Mouse (Mus musculus) stomach, embryonic 16.5 days (tissue): ENCODE results near the gene Fbxo33. TPM values are rescaled to one million over a fixed set of nuclear protein-coding genes. Genes with fewer than 3 reads are reported as not detected.

Experiments
- ATAC-seq: fragments of 200-750 bp; cut with Nextera tagmentation; 2 replicates; pipeline ENCODE4 v1.8.0; 2017; ENCODE audit warnings: moderate number of reproducible peaks, moderate TSS enrichment; ENCODE audit not compliant: insufficient read depth, low FRiP score
- H3K27ac ChIP-seq: fragments of 300-500 bp; sonication (generic); 2 replicates; pipeline ENCODE4 v1.5.1; 2014; ENCODE audit warnings: low read length
- H3K27me3 ChIP-seq: fragments of 300-500 bp; sonication (generic); 2 replicates; pipeline ENCODE4 v1.6.1; 2014; ENCODE audit warnings: low read length, control low read depth, mixed read lengths; ENCODE audit not compliant: control insufficient read depth, insufficient read depth
- H3K36me3 ChIP-seq: fragments of 300-500 bp; sonication (generic); 2 replicates; pipeline ENCODE4 v1.6.1; 2014; ENCODE audit warnings: low read length; ENCODE audit not compliant: control insufficient read depth, insufficient read depth
- H3K4me1 ChIP-seq: fragments of 300-500 bp; sonication (generic); 2 replicates; pipeline ENCODE4 v1.6.1; 2014; ENCODE audit warnings: low read length, control low read depth, mixed read lengths; ENCODE audit not compliant: control insufficient read depth, insufficient read depth
- H3K4me2 ChIP-seq: fragments of 300-500 bp; sonication (generic); 2 replicates; pipeline ENCODE4 v1.6.1; 2014; ENCODE audit warnings: low read depth, low read length, mixed read lengths
- H3K4me3 ChIP-seq: fragments of 300-500 bp; sonication (generic); replicated peaks from 2 replicates; pipeline ENCODE4 v1.5.1; 2014; ENCODE audit warnings: mild to moderate bottlenecking, low read length
- H3K9ac ChIP-seq: fragments of 300-500 bp; sonication (generic); 2 replicates; pipeline ENCODE4 v1.6.1; 2014; ENCODE audit warnings: low read length
- H3K9me3 ChIP-seq: fragments of 300-500 bp; sonication (generic); replicated peaks from 2 replicates; pipeline ENCODE4 v1.6.1; 2016; ENCODE audit warnings: low read length, control low read depth; ENCODE audit not compliant: control insufficient read depth
- WGBS: fragments of 180-500 bp; shearing (Covaris S2); extraction: QIAGEN DNeasy Blood & Tissue Kit; methylation state at CpG from one replicate; pipeline ENCODE4 v1.1.7; 2014; 5-methylcytosine and 5-hydroxymethylcytosine counted together
- microRNA-seq: library from miRNA; unstranded; fragments of <30 nt; microRNA quantifications from one replicate; pipeline ENCODE4, GENCODE M21; 2016
- polyA plus RNA-seq: library from polyadenylated mRNA; unstranded; fragments of >200 nt; fragmentation: Nextera tagmentation; extraction: Ambion mirVana; gene quantifications from 2 replicates; pipeline ENCODE4 v1.2.1, GENCODE M21; 2015

Gene Fbxo33
- polyA plus RNA-seq, 1 experiment from 2014 or later: 3.5 TPM

GRCm38 (mm10) chr12:59177814-59178213 is 41.7 kb downstream of the Fbxo33 start:
- Histone ChIP-seq H3K9me3 (no peaks in the 10 kb centered on the region), H3K27me3 (no peaks in the 10 kb centered on the region), H3K36me3 (peaks cover 21% of the 10 kb centered on the region), H3K9ac (no peak overlapping the region), H3K4me2 (no peak overlapping the region), H3K27ac (no peak overlapping the region), H3K4me1 (no peaks in the 10 kb centered on the region), H3K4me3 (no peak overlapping the region)
- 90% methylated on average over 3 of the region's 3 CpGs for WGBS
- ATAC-seq: no peak

GRCm38 (mm10) chr12:59169935-59170334 is 49.6 kb downstream of the Fbxo33 start:
- Histone ChIP-seq H3K9ac (no peak overlapping the region), H3K36me3 (peaks cover 15% of the 10 kb centered on the region), H3K4me1 (no peaks in the 10 kb centered on the region), H3K27ac (no peak overlapping the region), H3K27me3 (no peaks in the 10 kb centered on the region), H3K4me2 (no peak overlapping the region), H3K4me3 (no peak overlapping the region), H3K9me3 (no peaks in the 10 kb centered on the region)
- no peak for ATAC-seq
- 77% methylated on average over 4 of the region's 4 CpGs for WGBS

DNA sequence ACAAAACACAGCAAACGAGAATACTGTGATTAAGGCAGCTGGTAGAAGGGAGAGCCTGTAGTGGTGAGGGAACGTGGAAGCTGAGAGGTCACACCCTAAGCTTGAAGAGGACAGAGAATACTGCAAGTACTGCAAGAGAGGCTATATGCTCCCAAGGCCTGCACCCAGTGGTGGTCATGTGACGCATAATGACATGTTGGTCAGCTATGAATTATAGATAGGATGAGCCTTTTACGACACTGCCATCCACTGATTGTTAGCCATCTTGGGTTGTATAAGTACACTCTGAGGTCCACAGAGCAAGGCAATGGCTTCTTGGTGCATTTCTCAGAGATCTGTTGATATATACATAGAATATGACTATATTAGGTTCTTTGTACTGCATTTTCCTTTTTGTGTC is 53.0 kb downstream of the Fbxo33 start:
- no peak for ATAC-seq
- no peak overlapping the region for H3K9ac ChIP-seq
- peaks cover 13% of the 10 kb centered on the region for H3K36me3 ChIP-seq
- H3K4me1 ChIP-seq: no peaks in the 10 kb centered on the region
- H3K4me2 ChIP-seq: no peak overlapping the region
- H3K27ac ChIP-seq: no peak overlapping the region
- no peaks in the 10 kb centered on the region for H3K27me3 ChIP-seq
- 86% methylated on average over 4 of the region's 4 CpGs for WGBS
- H3K4me3 ChIP-seq: no peak overlapping the region
- no peaks in the 10 kb centered on the region for H3K9me3 ChIP-seq

GRCm38 (mm10) chr12:59164522-59164921 is 55.0 kb downstream of the Fbxo33 start:
- Histone ChIP-seq H3K4me3 (no peak overlapping the region), H3K27ac (no peak overlapping the region), H3K27me3 (no peaks in the 10 kb centered on the region), H3K4me1 (no peaks in the 10 kb centered on the region), H3K9ac (no peak overlapping the region), H3K36me3 (peaks cover 8% of the 10 kb centered on the region), H3K9me3 (no peaks in the 10 kb centered on the region), H3K4me2 (no peak overlapping the region)
- 90% methylated on average over 6 of the region's 6 CpGs for WGBS
- ATAC-seq: no peak

- WGBS: 92% methylated on average over 2 of the region's 2 CpGs
- Histone ChIP-seq H3K27ac (no peak overlapping the region), H3K4me2 (no peak overlapping the region), H3K27me3 (no peaks in the 10 kb centered on the region), H3K9ac (no peak overlapping the region), H3K4me3 (no peak overlapping the region), H3K36me3 (peaks cover 5% of the 10 kb centered on the region; the same call in 1 of the 2 replicates), H3K4me1 (no peaks in the 10 kb centered on the region), H3K9me3 (no peaks in the 10 kb centered on the region)
- ATAC-seq: no peak
Measured at GRCm38 (mm10) chr12:59162797-59163196, 56.7 kb downstream of the Fbxo33 start.

GRCm38 (mm10) chr12:59161091-59161490 is 58.4 kb downstream of the Fbxo33 start:
- Histone ChIP-seq H3K4me2 (no peak overlapping the region), H3K27me3 (no peaks in the 10 kb centered on the region), H3K9ac (no peak overlapping the region), H3K4me1 (no peaks in the 10 kb centered on the region), H3K27ac (no peak overlapping the region), H3K9me3 (no peaks in the 10 kb centered on the region), H3K4me3 (no peak overlapping the region), H3K36me3 (peaks cover 8% of the 10 kb centered on the region; the same call in 1 of the 2 replicates)
- no peak for ATAC-seq
- 52% methylated on average over 2 of the region's 2 CpGs for WGBS

Small RNAs within 50 kb of the gene (microRNA-seq; reads per million reads assigned to microRNA genes)
- gene Gm27284: not detected

Other genes starting within 250 kb of the Fbxo33 start
- 79.6 and 80.8 TPM in 2 replicates for gene Sec23a, start 207.7 kb downstream of the Fbxo33 start, polyA plus RNA-seq
- 21.3 and 25.7 TPM in 2 replicates for gene Gemin2, start 206.3 kb downstream of the Fbxo33 start, polyA plus RNA-seq
- 80.7 and 90.5 TPM in 2 replicates for gene Trappc6b, start 158.3 kb downstream of the Fbxo33 start, polyA plus RNA-seq
- gene Pnn, start 152.8 kb downstream of the Fbxo33 start, polyA plus RNA-seq: 84.1 and 85.6 TPM in 2 replicates
- 76.4 and 79.6 TPM in 2 replicates for gene Mia2, start 123.9 kb downstream of the Fbxo33 start, polyA plus RNA-seq